Mouse (Mus musculus) intestine, embryonic 16.5 days (tissue): ENCODE measurements at regions not wholly inside any gene's neighbourhood (a gene's known extent, or its start where the extent isn't known, plus 50 kb on each side); places are given as distances from the start of the nearest gene placed in this dataset.

Source experiments
- ATAC-seq: fragments of 200-750 bp; cut with Nextera tagmentation; 2 replicates; pipeline ENCODE4 v1.8.0; 2017; ENCODE audit warnings: moderate TSS enrichment, moderate library complexity
- H3K27ac ChIP-seq: fragments of 300-500 bp; sonication (generic); 2 replicates; pipeline ENCODE4 v1.5.1; 2014; ENCODE audit warnings: mild to moderate bottlenecking, low read length
- H3K27me3 ChIP-seq: fragments of 300-500 bp; sonication (generic); replicated peaks from 2 replicates; pipeline ENCODE4 v1.6.1; 2014; ENCODE audit warnings: low read length, control low read depth, mixed read lengths; ENCODE audit not compliant: control insufficient read depth, insufficient read depth
- H3K36me3 ChIP-seq: fragments of 300-500 bp; sonication (generic); 2 replicates; pipeline ENCODE4 v1.6.1; 2014; ENCODE audit warnings: low read length, control low read depth; ENCODE audit not compliant: control insufficient read depth, insufficient read depth
- H3K4me1 ChIP-seq: fragments of 300-500 bp; sonication (generic); 2 replicates; pipeline ENCODE4 v1.6.1; 2014; ENCODE audit warnings: low read length, control low read depth, mixed read lengths; ENCODE audit not compliant: control insufficient read depth, insufficient read depth
- H3K4me2 ChIP-seq: fragments of 300-500 bp; sonication (generic); 2 replicates; pipeline ENCODE4 v1.6.1; 2014; ENCODE audit warnings: low read depth, low read length, control low read depth
- H3K4me3 ChIP-seq: fragments of 300-500 bp; sonication (generic); 2 replicates; pipeline ENCODE4 v1.5.1; 2014; ENCODE audit warnings: mild to moderate bottlenecking, low read length
- H3K9ac ChIP-seq: fragments of 300-500 bp; sonication (generic); 2 replicates; pipeline ENCODE4 v1.6.1; 2014; ENCODE audit warnings: low read depth, low read length
- H3K9me3 ChIP-seq: fragments of 300-500 bp; sonication (generic); 2 replicates; pipeline ENCODE4 v1.6.1; 2016; ENCODE audit warnings: low read length, control low read depth; ENCODE audit not compliant: control insufficient read depth
- WGBS: fragments of 180-500 bp; shearing (Covaris S2); extraction: QIAGEN DNeasy Blood & Tissue Kit; methylation state at CpG from one replicate; pipeline ENCODE4 v1.1.7; 2014; 5-methylcytosine and 5-hydroxymethylcytosine counted together

DNA sequence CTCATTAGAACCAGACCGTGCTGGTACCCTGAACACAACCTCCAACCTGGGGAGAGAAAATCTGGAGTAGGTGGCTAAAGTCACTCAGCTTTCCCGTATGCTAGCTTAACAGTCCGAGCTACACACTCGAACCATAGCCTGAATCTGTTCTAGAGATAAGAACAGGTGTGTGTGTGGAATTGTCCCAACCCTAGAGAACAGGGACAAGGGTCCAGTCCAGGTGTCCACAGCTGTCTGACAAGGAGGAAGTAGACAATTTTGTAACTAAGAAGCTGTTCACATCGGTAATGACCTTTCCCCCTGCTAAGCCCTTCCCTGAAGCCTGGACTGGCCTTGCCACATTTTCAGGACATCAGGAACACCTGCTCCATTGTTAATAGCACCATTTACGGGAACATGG is 71.3 kb downstream of the Ier5 start:
- 37% methylated on average over 6 of the region's 6 CpGs for WGBS
- H3K27ac ChIP-seq, result peak overlapping the region; percentile 76
- no peaks in the 10 kb centered on the region for H3K36me3 ChIP-seq
- H3K4me3 ChIP-seq, result 0 out of 2 replicates have a peak overlapping the region, but pooled peaks have one; percentile 6
- H3K9me3 ChIP-seq, result no peaks in the 10 kb centered on the region
- no peaks in the 10 kb centered on the region for H3K27me3 ChIP-seq
- H3K4me2 ChIP-seq, result peak overlapping the region; percentile 18; the same call in 1 of the 2 replicates
- peaks cover 15% of the 10 kb centered on the region; the same call in 1 of the 2 replicates for H3K4me1 ChIP-seq
- H3K9ac ChIP-seq, result no peak overlapping the region
- ATAC-seq, result peak; percentile 81

DNA sequence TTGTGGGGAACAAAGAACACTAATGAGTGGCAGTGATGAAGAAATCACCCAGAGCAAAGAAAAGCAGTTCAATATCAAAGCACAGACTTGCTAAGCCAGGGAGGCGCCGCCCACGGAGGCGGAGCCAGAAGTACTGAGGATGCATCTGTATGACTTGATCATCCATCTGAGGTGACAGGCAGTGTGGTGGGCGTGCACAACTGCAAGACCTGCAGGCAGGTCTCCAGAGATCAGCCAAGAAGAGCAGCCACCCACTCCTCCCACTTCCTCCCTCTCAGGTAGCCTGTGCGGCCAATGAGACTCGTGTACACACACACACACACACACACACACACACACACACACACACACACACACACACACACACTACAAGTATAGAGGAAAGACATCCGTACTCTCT is 71.9 kb downstream of the Ier5 start:
- H3K4me1 ChIP-seq, result peaks cover 15% of the 10 kb centered on the region; the same call in 1 of the 2 replicates
- 22% methylated on average over 8 of the region's 8 CpGs for WGBS
- H3K27me3 ChIP-seq, result no peaks in the 10 kb centered on the region
- no peak overlapping the region for H3K9ac ChIP-seq
- peak; percentile 45 for ATAC-seq
- no peaks in the 10 kb centered on the region for H3K36me3 ChIP-seq
- H3K4me3 ChIP-seq, result 0 out of 2 replicates have a peak overlapping the region, but pooled peaks have one; percentile 6
- H3K4me2 ChIP-seq, result no peak overlapping the region; the same call in 1 of the 2 replicates
- no peaks in the 10 kb centered on the region for H3K9me3 ChIP-seq
- peak overlapping the region; percentile 76; the same call in 1 of the 2 replicates for H3K27ac ChIP-seq

DNA sequence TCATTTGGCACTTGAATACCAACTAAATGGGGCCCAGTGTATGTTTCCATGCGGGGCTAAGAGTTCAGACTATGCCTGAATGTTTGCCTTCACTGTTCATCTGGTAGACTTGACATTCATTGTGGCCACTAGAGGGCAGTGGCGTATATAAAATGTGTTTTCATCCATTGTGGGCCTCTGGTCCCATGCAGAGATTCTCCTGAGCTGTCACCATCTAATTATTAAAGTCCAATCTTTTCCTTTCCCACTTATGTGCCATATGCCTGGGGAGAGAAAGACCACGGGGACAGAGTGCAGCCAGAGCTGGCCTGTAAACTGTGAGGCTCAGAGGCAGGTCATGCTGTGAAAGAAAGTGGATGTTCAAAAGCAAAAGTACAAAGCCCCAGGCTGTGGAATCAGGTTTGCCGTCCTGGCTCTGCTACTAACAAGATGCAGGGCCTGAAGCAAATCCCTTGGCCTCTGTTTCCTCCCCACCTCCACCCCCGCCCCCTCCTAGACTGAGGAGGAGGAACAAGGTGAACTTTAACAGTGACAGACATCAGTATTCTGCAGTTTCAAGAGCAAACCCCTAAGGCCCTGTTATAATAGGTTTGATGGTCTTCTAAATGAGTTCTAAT is 73.5 kb downstream of the Ier5 start:
- 21% methylated on average over 5 of the region's 5 CpGs for WGBS
- no peaks in the 10 kb centered on the region for H3K27me3 ChIP-seq
- no peak overlapping the region for H3K4me2 ChIP-seq
- H3K4me3 ChIP-seq, result no peak overlapping the region
- H3K27ac ChIP-seq, result no peak overlapping the region
- H3K9ac ChIP-seq, result no peak overlapping the region
- peaks cover 15% of the 10 kb centered on the region; the same call in 1 of the 2 replicates for H3K4me1 ChIP-seq
- H3K36me3 ChIP-seq, result no peaks in the 10 kb centered on the region
- no peak for ATAC-seq
- no peaks in the 10 kb centered on the region for H3K9me3 ChIP-seq

DNA sequence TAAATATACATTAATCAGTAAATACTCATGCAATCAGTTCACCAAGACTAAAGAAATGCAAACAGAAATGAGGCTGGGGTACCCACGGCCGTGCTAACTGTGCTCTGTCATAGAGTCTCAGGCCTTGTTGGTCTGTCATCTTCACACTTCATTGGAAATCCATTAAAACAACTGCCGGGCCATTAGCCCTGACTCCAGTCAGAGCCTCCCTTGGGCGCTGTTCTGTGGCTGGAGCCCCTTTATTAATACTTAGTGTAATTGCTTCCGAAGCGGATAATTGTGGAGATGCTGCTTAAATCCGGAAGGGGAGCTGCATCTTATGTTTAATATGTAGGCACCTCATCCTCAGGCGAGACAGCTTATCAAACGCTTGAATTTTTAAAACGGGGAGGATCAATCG is 76.1 kb downstream of the Ier5 start:
- Histone ChIP-seq H3K9me3 (no peaks in the 10 kb centered on the region), H3K27ac (no peak overlapping the region), H3K4me2 (no peak overlapping the region), H3K27me3 (no peaks in the 10 kb centered on the region), H3K4me1 (peaks cover 8% of the 10 kb centered on the region; the same call in 1 of the 2 replicates), H3K4me3 (no peak overlapping the region), H3K36me3 (no peaks in the 10 kb centered on the region), H3K9ac (no peak overlapping the region)
- 71% methylated on average over 11 of the region's 11 CpGs for WGBS
- no peak for ATAC-seq

DNA sequence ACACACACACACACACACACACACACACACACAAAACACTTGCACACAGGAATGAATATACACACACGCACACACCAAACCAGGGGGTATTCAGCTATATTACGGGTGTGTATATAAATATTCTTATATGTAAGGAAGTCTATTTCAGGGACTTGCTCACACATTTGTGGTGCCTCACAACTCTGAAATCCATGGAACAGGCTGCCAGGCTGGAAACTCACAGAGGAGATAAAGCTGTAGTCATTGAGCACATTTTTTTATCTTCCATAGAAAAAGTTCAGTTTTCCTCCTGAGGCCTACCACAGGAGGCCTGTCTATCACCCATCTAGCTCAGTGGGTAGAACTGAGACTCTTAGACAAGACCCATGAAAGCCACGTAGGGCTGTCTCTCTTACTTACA is 83.8 kb downstream of the Ier5 start:
- Histone ChIP-seq H3K4me2 (no peak overlapping the region), H3K9ac (no peak overlapping the region), H3K36me3 (no peaks in the 10 kb centered on the region), H3K9me3 (no peaks in the 10 kb centered on the region), H3K4me1 (peaks cover 9% of the 10 kb centered on the region; the same call in 1 of the 2 replicates), H3K27ac (no peak overlapping the region), H3K27me3 (no peaks in the 10 kb centered on the region), H3K4me3 (no peak overlapping the region)
- no peak for ATAC-seq
- WGBS, result 89% methylated on average over 3 of the region's 3 CpGs

DNA sequence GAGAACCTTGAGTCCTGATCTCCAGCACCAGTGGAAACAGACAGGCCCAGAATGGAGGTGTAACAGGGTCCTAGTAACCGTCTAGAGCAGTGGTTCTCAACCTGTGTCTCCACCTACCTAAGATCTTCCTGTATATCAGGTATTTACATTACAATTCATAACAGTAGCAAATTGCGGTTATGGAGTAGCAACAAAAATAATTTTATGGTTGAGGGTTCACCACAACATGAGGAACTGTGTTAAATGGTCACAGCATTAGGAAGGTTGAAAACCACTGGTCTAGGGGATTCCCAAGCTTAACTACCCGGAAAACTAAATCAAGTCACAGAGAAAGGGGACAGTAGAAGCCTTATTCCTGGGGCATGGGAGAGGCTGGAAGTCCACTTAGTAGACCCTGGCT is 84.5 kb downstream of the Ier5 start:
- H3K4me2 ChIP-seq, result no peak overlapping the region
- no peaks in the 10 kb centered on the region for H3K9me3 ChIP-seq
- no peak overlapping the region for H3K9ac ChIP-seq
- no peak overlapping the region for H3K27ac ChIP-seq
- 87% methylated on average over 3 of the region's 3 CpGs for WGBS
- H3K27me3 ChIP-seq, result no peaks in the 10 kb centered on the region
- no peaks in the 10 kb centered on the region for H3K36me3 ChIP-seq
- ATAC-seq, result no peak
- H3K4me3 ChIP-seq, result no peak overlapping the region
- peaks cover 9% of the 10 kb centered on the region; the same call in 1 of the 2 replicates for H3K4me1 ChIP-seq

DNA sequence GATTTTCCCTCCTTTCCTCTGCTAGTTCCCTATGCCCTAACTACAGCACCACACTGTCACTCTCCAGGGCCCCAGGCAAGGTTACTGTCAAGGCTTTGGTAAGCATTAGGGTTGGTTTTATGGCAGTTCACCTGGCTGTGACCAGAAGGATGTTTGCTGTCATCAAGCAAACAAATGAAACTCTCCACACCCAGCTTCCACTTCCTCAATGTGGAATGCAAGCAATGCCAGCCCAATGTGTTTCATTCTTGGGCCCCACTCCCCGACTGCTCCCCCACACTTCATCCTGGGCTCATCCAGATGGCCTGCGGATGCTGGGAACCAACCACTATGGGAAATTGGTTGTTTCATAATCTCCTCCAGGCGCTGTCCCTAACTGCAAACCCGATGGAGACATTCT is 85.7 kb downstream of the Ier5 start:
- Histone ChIP-seq H3K27me3 (no peaks in the 10 kb centered on the region), H3K27ac (peak overlapping the region; percentile 36; the same call in 1 of the 2 replicates), H3K4me3 (no peak overlapping the region), H3K9ac (no peak overlapping the region), H3K4me1 (peaks cover 9% of the 10 kb centered on the region; the same call in 1 of the 2 replicates), H3K9me3 (no peaks in the 10 kb centered on the region), H3K4me2 (no peak overlapping the region), H3K36me3 (no peaks in the 10 kb centered on the region)
- ATAC-seq, result peak; percentile 73
- 29% methylated on average over 4 of the region's 4 CpGs for WGBS

DNA sequence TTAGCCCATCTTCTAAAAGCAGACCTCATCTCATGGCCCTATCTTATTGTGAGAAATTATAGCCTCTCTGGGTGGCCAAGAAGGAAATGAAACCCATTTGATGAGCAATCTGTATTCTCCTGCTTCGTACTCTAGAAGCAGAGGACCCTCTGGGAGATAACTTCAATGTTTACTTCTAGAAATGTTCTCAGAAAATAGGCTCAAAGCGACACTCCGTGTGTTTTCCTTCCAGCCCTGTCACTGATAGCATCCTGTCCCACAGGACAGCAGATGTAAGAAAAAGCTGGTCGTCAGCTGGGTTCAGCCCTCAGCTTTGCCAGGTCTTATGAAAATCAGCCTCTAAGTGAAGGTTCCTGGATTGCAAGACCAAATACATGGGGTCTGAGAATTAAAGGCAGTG is 86.1 kb downstream of the Ier5 start:
- no peak overlapping the region for H3K4me2 ChIP-seq
- no peaks in the 10 kb centered on the region for H3K27me3 ChIP-seq
- no peaks in the 10 kb centered on the region for H3K9me3 ChIP-seq
- no peak overlapping the region for H3K4me3 ChIP-seq
- no peak overlapping the region for H3K27ac ChIP-seq
- WGBS, result 31% methylated on average over 4 of the region's 4 CpGs
- H3K36me3 ChIP-seq, result no peaks in the 10 kb centered on the region
- peak; percentile 9; the same call in 1 of the 2 replicates for ATAC-seq
- peaks cover 9% of the 10 kb centered on the region; the same call in 1 of the 2 replicates for H3K4me1 ChIP-seq
- H3K9ac ChIP-seq, result no peak overlapping the region

DNA sequence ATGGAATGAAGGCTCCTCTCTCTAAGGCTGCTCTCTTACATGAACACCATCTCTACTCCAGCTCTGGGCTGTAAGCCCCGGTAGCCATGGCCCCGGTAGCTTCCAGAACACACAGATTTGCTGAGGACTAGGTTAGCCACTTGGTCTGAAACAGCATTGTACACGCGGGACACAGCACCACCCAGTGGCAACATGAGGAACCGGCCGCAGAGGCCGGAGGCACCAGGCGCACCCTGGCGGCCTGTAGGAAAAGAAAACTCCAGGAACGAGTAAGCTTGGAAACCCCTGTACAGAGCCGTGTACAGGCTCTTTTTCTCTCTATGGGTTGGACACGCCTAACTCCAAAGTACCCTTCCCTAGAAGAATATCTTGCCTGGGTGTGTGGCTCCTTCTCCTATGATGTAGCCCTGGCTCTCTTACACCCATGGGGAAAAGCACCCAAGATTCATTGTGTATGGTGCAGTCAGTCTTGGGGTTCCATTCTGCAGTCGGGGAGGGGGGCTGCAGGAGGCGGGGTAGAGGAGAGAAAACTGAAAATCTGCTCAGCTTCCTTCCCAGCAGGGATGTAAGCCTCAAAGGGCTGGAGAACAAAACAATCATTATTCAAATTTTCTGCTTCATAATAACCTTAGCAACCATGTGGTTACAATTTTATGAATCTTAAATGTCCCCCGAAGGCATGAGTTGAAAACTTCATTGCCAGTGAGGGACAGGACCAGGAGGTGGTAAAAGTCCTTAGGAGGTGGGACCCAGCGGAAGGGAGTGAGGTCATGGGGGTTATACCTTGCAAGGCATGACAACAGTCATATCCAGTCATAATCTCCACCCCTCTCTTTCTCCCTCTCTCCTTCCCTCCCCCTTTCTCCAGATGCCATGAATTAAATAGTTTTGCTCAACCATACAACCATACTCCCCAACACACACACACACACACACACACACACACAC is 92.6 kb downstream of the Ier5 start:
- H3K4me3 ChIP-seq, result no peak overlapping the region
- no peak overlapping the region for H3K27ac ChIP-seq
- no peak overlapping the region for H3K9ac ChIP-seq
- ATAC-seq, result peak; percentile 80
- no peaks in the 10 kb centered on the region for H3K36me3 ChIP-seq
- 18% methylated on average over 16 of the region's 16 CpGs for WGBS
- no peaks in the 10 kb centered on the region for H3K27me3 ChIP-seq
- no peaks in the 10 kb centered on the region for H3K9me3 ChIP-seq
- H3K4me1 ChIP-seq, result no peaks in the 10 kb centered on the region
- H3K4me2 ChIP-seq, result no peak overlapping the region
